Mouse (Mus musculus) megakaryocyte, embryonic 14.5 days (primary cell): Measurements from ENCODE around the gene Gapdhs.

Experiments
- FLI1 ChIP-seq: IDR thresholded peaks from 2 replicates; pipeline ENCODE4 v1.6.1; 2012; ENCODE audit warnings: low read length, inconsistent platforms, mixed read lengths
- GATA1 ChIP-seq: IDR thresholded peaks from 3 replicates; pipeline ENCODE4 v1.6.1; 2012; ENCODE audit warnings: mixed read lengths, low read length, inconsistent platforms, borderline replicate concordance

DNA sequence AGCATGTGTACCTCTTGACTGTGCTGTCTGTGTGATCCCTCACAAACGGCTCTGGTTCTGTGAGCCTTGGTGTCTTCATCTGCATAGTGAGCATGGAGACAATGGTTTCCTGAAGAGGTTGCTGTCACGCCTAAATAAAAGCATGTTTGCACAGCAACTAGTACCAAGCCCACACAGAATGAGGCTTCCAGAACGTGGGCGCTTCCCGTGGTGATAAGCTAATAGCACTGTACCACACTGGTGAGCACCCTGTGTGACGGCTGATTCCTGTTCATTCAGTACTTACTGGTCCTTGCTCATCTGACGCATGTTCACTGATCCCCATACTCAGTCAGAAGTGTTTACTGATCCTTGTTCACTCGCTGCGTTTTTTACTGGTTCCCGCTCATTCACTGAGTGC, 46.7 kb upstream of the Gapdhs start:
- no peak for TF ChIP-seq GATA1
- TF ChIP-seq FLI1, result no peak
